Mouse (Mus musculus): ENCODE data around the gene Clhc1. TPM values are rescaled to one million over a fixed set of nuclear protein-coding genes. Genes with fewer than 3 reads are reported as not detected.
A peak's percentile ranks its signal among the peaks of the same experiment; 100 is the strongest.
"Not testable (repeated sequence)": the region's sequence is repeated elsewhere in the genome, so short reads cannot be mapped to it uniquely, and the experiment has no call there.

Clhc1 gene
- polyA plus RNA-seq, 1 experiment from 2014 or later: 0.08 TPM

DNA sequence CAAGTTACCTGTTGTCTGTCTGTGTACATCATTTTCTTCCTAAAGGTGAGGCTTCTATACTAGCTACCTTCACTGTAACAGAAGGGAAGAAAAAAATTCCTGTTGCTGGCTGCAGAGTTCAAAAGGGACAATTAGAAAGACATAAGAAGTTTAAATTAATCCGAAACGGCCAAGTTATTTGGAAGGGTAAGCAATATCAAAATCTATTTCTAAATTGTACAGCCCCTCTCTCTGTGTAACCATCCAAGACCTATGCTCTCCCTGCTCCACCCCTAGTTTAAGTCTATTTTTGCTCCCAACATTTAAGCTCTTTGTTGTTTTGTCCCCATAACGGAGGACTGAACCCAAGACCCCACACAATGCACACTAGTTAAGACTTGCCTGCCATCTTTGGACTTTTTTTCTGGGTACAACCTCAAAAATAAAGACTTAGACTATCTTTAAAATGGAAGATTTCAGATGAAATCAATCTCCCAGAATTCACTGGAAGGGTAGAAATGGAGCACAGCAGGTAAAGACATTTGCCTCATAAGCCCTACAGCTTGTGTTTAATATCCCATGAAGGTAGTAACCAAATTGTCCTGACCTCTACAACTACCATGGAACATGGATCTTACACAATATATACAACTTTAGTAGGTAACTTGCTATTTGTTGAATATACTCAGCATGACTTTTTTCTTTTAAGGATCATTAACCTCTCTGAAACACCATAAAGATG, 3.4 kb upstream of the Clhc1 start:
- Histone ChIP-seq H3K4me2 (replicated peaks) (no peak overlapping the region), H3K9me3 (no peaks in the 10 kb centered on the region), H3K36me3 (peaks cover 56% of the 10 kb centered on the region), H3K27me3 (no peaks in the 10 kb centered on the region), H3K27ac (replicated peaks) (no peak overlapping the region), H3K4me3 (no peak overlapping the region), H3K4me1 (peaks cover 15% of the 10 kb centered on the region), H3K9ac (replicated peaks) (no peak overlapping the region)
- ATAC-seq (replicated peaks): no peak
- WGBS: 82% methylated on average over 3 of the region's 3 CpGs

DNA sequence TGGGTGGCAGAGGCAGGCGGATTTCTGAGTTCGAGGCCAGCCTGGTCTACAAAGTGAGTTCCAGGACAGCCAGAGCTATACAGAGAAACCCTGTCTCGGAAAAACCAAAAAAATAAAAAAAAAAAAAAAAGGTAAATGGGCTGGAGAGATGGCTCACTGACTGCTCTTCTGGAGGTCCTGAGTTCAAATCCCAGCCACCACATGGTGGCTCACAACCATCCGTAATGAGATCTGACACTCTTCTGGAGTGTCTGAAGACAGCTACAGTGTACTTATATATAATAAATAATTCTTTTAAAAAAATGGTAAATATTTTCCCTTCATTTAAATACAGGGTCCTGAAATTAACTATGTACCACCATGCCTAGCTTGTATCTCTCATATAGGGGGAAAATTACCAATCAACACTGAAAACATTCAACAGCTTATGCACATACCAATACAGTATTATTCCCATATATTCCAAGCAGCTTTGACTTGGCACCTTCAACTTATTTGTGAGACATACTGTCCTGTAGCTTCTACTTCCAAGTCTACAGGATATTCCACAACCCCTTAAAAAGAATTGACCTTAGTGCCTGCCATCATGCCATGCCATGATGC, 2.5 kb upstream of the Clhc1 start:
- H3K4me1 ChIP-seq: peaks cover 15% of the 10 kb centered on the region
- not testable (repeated sequence) for H3K9me3 ChIP-seq; H3K27ac ChIP-seq (replicated peaks); H3K9ac ChIP-seq (replicated peaks); ATAC-seq (replicated peaks); H3K4me3 ChIP-seq; H3K4me2 ChIP-seq (replicated peaks); H3K27me3 ChIP-seq
- H3K36me3 ChIP-seq: peaks cover 51% of the 10 kb centered on the region
- 83% methylated on average over 4 of the region's 4 CpGs for WGBS

DNA sequence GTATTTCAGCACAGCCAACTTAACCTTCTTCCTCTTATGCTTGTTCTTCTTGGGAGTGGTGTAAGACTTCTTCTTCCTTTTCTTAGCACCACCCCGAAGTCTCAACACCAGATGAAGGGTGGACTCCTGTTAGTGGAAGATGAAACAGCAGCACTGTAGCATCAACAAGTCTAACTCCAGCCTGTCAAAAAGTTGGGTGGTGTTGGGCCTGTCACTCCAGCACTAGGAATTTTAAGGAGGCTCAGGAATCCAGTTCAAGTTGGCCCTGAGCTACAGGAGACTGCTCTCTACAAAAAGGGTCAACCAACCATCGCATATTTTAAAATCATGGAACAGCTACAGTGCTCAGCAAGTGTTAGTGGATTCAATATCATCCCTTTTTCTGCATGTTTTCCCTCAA, 1.5 kb upstream of the Clhc1 start:
- Histone ChIP-seq H3K4me2 (replicated peaks) (peak overlapping the region; percentile 74), H3K36me3 (peaks cover 42% of the 10 kb centered on the region), H3K4me1 (peaks cover 15% of the 10 kb centered on the region), H3K4me3 (peak overlapping the region; percentile 81)
- not testable (repeated sequence) for H3K9ac ChIP-seq (replicated peaks); H3K27me3 ChIP-seq; H3K9me3 ChIP-seq; H3K27ac ChIP-seq (replicated peaks); ATAC-seq (replicated peaks)
- 85% methylated on average over 2 of the region's 2 CpGs for WGBS

DNA sequence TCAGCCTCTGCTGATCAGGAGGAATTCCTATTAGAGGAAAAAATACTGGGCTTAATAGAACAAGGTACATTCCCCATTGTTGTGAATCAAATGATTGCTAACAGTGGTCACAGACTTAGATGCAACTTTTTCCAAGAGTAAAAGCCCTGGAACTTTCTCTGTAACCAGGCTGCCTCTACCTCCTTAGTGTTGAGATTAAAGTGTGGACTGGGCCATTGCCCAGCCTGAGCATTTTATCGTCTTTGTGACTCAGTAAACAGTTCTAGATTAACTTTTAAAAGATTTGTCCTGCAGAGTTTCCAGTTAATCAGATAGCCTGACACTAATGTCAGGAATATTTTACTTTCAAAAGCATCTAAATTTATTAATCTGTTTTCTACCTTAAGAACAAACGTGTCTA, 988 bp upstream of the Clhc1 start:
- Histone ChIP-seq H3K4me2 (replicated peaks) (peak overlapping the region; percentile 74), H3K4me1 (peaks cover 15% of the 10 kb centered on the region), H3K9me3 (no peaks in the 10 kb centered on the region), H3K9ac (replicated peaks) (peak overlapping the region; percentile 85), H3K4me3 (peak overlapping the region; percentile 81), H3K27me3 (no peaks in the 10 kb centered on the region), H3K36me3 (peaks cover 38% of the 10 kb centered on the region), H3K27ac (replicated peaks) (no peak overlapping the region)
- ATAC-seq (replicated peaks): no peak
- 25% methylated on average over 2 of the region's 2 CpGs for WGBS

DNA sequence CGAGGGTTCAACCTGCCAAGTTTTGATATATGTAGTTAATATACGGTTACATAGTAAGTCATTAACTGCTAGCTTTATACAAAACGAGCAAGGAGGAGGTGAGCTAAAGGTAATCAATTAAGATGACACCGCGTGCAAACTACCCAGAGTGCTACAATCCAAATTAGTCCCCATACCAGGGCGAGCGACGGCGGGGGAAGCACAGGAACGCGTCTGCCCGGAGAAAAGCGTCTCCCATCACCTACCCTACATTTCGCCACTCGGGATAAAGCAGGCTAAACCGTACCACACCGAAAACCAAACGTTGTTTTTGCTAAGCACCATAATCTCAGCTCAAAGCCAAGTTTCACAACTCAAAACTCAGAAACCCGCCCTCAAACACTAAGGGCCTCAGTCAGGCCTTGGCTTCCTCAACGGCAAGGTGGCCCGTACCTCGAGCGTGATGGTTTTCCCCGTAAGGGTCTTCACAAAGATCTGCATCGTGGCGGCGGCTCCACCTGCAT, 450 bp upstream of the Clhc1 start:
- WGBS: under 1% methylated on average over 27 of the region's 27 CpGs
- Histone ChIP-seq H3K9me3 (no peaks in the 10 kb centered on the region), H3K9ac (replicated peaks) (peak overlapping the region; percentile 85), H3K27me3 (no peaks in the 10 kb centered on the region), H3K36me3 (peaks cover 35% of the 10 kb centered on the region), H3K4me2 (replicated peaks) (peak overlapping the region; percentile 74), H3K4me1 (peaks cover 15% of the 10 kb centered on the region), H3K4me3 (peak overlapping the region; percentile 81), H3K27ac (replicated peaks) (peak overlapping the region; percentile 92)
- no peak; the same call in 1 of the 2 replicates for ATAC-seq (replicated peaks)

DNA sequence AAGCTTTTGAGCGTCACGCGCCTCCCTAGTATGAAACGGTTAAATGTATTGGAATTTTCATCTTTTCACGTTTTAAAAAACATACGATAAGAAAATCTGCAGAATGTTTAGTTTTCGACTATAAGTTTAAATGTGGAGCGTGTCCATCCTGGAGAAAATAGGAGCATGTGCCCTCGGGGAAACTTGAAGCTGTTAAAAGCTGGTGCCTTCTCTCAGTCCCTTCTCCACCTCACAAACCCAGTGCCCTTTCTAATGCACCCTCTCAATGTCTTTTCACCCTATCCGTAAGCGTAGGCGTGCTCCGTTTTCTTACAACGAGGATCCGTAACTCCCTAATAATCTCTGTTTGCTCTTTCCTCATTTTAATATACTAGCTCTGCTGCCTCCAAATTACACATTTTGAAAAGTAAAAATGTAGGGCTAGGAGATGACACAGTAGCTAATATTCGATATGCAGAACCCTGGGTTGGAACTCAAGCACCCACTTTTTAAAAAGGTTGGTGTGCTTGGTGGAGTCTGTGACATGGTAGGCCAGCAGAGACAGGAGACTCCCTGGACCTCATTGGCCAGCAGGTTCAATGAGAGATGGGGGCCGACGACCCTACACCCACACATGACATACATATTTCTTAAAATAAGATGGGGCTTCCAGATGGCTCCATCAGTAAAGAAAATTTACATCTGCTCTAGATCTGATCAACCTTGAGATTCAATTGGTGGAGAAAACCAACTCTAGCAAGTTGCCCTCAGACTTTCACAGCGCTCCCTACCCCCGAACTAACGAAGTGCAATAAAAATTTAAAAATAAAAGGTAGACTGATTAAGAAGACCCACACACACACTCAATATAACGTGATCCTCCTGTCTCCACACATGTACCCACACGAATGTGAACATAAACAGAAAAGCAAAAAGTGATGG, 1.0 kb downstream of the Clhc1 start:
- Histone ChIP-seq H3K9me3 (no peaks in the 10 kb centered on the region), H3K4me1 (peaks cover 15% of the 10 kb centered on the region), H3K9ac (replicated peaks) (peak overlapping the region; percentile 85), H3K4me3 (peak overlapping the region; percentile 81), H3K4me2 (replicated peaks) (peak overlapping the region; percentile 74), H3K27me3 (no peaks in the 10 kb centered on the region), H3K27ac (replicated peaks) (peak overlapping the region; percentile 92), H3K36me3 (peaks cover 28% of the 10 kb centered on the region)
- ATAC-seq (replicated peaks): peak; percentile 21; the same call in 1 of the 2 replicates
- WGBS: 29% methylated on average over 23 of the region's 23 CpGs

- Histone ChIP-seq H3K4me2 (replicated peaks) (no peak overlapping the region), H3K4me3 (no peak overlapping the region), H3K9me3 (no peaks in the 10 kb centered on the region), H3K9ac (replicated peaks) (no peak overlapping the region), H3K27ac (replicated peaks) (no peak overlapping the region), H3K27me3 (no peaks in the 10 kb centered on the region), H3K4me1 (peaks cover 15% of the 10 kb centered on the region), H3K36me3 (peaks cover 22% of the 10 kb centered on the region)
- no peak for ATAC-seq (replicated peaks)
- 92% methylated on average over 1 of the region's 1 CpGs for WGBS
Measured at GRCm38 (mm10) chr11:29549425-29549778, 1.7 kb downstream of the Clhc1 start.

DNA sequence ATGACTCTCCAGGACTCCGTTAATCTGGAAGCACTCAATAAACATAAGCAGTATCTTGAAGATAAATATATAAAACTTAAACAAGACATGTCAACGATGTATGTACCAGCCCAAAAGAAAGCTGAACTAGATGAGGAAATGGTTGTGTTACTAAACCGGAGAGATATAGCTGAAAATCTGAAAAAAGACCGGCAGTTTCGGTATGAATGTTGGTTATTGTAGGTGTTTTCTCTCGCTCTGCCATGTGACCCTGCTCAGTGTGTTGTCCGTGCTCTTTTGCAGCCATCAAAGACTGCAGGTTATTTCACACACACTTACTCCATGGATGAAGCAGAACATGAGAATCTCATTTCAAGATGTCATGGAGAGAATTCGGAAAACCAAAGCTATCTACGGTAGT, 12.7 kb downstream of the Clhc1 start:
- Histone ChIP-seq H3K9ac (replicated peaks) (no peak overlapping the region), H3K27ac (replicated peaks) (no peak overlapping the region), H3K36me3 (no peaks in the 10 kb centered on the region), H3K4me3 (no peak overlapping the region), H3K9me3 (no peaks in the 10 kb centered on the region), H3K27me3 (no peaks in the 10 kb centered on the region), H3K4me2 (replicated peaks) (no peak overlapping the region), H3K4me1 (no peaks in the 10 kb centered on the region)
- ATAC-seq (replicated peaks): no peak
- WGBS: 92% methylated on average over 9 of the region's 9 CpGs

DNA sequence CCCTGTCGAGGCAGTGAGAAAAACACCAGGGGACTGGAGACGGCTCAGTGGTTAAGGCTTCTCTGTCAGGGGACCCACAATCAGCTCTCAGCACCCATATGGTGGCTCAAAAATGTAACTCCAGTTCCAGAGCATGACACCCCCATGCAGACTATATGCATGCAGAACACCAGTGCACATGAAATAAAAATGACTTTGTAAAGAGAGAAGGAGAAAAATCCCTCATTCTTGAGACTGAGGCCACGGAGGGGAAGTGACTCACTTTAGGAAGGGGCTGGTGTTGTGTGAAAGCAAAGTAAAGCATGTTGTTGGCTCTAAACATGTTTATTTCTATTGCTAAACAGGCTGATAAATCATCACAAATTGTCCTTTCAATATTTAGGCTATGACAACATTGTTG, 13.2 kb downstream of the Clhc1 start:
- H3K4me2 ChIP-seq (replicated peaks): no peak overlapping the region
- no peak for ATAC-seq (replicated peaks)
- no peaks in the 10 kb centered on the region for H3K36me3 ChIP-seq
- no peaks in the 10 kb centered on the region for H3K27me3 ChIP-seq
- H3K9me3 ChIP-seq: no peaks in the 10 kb centered on the region
- H3K4me3 ChIP-seq: no peak overlapping the region
- no peaks in the 10 kb centered on the region for H3K4me1 ChIP-seq
- WGBS: 87% methylated on average over 3 of the region's 3 CpGs
- no peak overlapping the region for H3K9ac ChIP-seq (replicated peaks)
- no peak overlapping the region for H3K27ac ChIP-seq (replicated peaks)

DNA sequence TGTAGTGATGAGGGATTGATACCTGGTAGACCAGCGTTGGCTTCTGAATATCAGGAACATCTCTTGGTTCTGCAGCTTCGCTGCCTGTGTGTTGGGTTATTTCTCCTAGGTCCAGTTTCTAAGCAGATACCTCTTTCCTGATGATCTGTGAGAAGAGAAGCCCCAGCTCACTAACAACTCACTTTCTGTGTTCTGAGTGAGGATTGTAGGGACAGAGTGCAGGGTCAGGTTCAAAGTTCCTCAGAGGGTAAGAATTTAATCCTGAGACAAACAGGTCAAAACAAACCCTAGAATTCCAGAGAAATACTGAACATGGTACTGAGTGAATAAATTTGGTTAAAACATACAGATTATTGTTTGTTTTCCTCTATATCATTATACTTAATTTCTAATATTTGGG, 15.7 kb downstream of the Clhc1 start:
- no peak overlapping the region for H3K9ac ChIP-seq (replicated peaks)
- no peaks in the 10 kb centered on the region for H3K36me3 ChIP-seq
- H3K4me1 ChIP-seq: no peaks in the 10 kb centered on the region
- no peak overlapping the region for H3K27ac ChIP-seq (replicated peaks)
- 92% methylated on average over 2 of the region's 2 CpGs for WGBS
- no peaks in the 10 kb centered on the region for H3K27me3 ChIP-seq
- no peak overlapping the region for H3K4me2 ChIP-seq (replicated peaks)
- H3K9me3 ChIP-seq: no peaks in the 10 kb centered on the region
- ATAC-seq (replicated peaks): no peak
- no peak overlapping the region for H3K4me3 ChIP-seq

GRCm38 (mm10) chr11:29571536-29571935, 23.8 kb downstream of the Clhc1 start:
- 86% methylated on average over 3 of the region's 3 CpGs for WGBS
- no peaks in the 10 kb centered on the region for H3K27me3 ChIP-seq
- H3K4me3 ChIP-seq: no peak overlapping the region
- ATAC-seq (replicated peaks): no peak
- no peak overlapping the region for H3K9ac ChIP-seq (replicated peaks)
- no peaks in the 10 kb centered on the region for H3K36me3 ChIP-seq
- H3K27ac ChIP-seq (replicated peaks): no peak overlapping the region
- no peaks in the 10 kb centered on the region for H3K9me3 ChIP-seq
- no peak overlapping the region for H3K4me2 ChIP-seq (replicated peaks)
- no peaks in the 10 kb centered on the region for H3K4me1 ChIP-seq

- H3K4me3 ChIP-seq: no peak overlapping the region
- H3K4me1 ChIP-seq: no peaks in the 10 kb centered on the region
- no peaks in the 10 kb centered on the region for H3K27me3 ChIP-seq
- 72% methylated on average over 2 of the region's 2 CpGs for WGBS
- H3K4me2 ChIP-seq (replicated peaks): no peak overlapping the region
- no peak for ATAC-seq (replicated peaks)
- no peak overlapping the region for H3K27ac ChIP-seq (replicated peaks)
- no peaks in the 10 kb centered on the region for H3K9me3 ChIP-seq
- no peaks in the 10 kb centered on the region for H3K36me3 ChIP-seq
- H3K9ac ChIP-seq (replicated peaks): no peak overlapping the region
Measured at GRCm38 (mm10) chr11:29572656-29573055, 24.9 kb downstream of the Clhc1 start.

Measured in forebrain, embryonic 15.5 days (tissue).